Mouse (Mus musculus): ENCODE results near the gene Emp1.

The Emp1 gene

GRCm38 (mm10) chr6:135364041-135364745 lies 1.8 kb downstream of the Emp1 start:
- peak; percentile 50 for DNase-seq

DNA sequence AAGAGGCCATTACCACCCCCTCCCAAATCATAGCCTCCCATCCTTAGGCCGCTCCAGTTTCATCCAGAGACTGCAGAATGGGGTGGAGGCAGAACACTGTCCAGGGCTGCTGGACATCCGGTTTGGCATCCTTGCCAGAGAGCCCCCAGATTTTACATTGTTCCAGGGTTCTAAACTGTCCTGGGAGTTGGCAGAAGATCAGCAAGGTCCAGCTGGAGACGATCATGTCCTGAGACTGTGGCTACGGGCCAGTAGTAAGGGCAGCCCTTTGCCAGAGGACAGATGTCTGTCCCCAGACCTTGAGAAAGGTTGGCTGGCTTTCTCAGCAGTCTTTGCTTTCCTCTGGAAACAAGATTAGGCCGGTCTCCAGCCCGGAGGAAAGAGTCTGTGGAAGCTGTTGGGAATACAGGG lies 2.6 kb downstream of the Emp1 start:
- no peak for DNase-seq

DNA sequence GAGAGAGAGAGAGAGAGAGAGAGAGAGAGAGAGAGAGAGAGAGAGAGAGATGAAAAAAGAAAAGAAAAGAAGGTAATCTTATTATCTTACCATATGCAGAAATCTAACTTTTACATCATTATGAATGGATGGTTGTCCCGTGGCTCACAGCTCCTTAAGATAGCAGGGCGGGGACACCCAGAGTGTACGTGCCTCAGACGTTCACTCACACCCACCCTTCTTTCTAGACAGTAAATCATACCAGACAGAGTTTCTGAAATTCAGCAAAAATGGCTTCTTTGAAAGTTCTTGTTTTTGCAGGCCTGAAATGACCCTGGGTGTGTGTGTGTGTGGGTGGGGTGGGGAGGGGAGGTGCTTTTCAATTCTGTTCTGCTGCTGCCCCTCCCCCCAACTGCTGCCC lies 3.3 kb downstream of the Emp1 start:
- DNase-seq, result no peak

- no peak for DNase-seq
These were observed 5.9 kb downstream of the Emp1 start for GRCm38 (mm10) chr6:135368230-135368629.

- peak; percentile 64 for DNase-seq
These were observed 7.2 kb downstream of the Emp1 start for GRCm38 (mm10) chr6:135369551-135369968.

DNA sequence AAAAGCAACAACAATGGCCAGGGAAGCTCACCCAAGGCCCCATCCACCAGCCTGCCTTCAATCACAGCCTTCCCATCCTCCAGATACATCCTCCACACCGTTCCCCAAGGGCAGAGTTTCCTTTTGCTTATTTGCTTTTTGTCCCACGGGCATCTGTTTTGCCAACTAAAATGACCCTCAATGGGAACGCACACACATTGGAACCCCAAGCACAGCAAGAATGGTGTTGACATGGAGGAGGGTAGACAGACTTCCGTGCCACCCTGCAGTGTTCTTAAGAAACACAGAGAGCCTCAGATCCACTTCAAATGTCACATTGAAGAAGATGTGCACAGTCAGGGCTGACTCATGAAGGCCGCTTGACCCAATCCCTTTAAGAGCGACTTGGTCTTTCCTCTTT lies 8.6 kb downstream of the Emp1 start:
- DNase-seq, result no peak

- DNase-seq, result no peak
These were observed 11.0 kb downstream of the Emp1 start for GRCm38 (mm10) chr6:135373357-135373756.

DNA sequence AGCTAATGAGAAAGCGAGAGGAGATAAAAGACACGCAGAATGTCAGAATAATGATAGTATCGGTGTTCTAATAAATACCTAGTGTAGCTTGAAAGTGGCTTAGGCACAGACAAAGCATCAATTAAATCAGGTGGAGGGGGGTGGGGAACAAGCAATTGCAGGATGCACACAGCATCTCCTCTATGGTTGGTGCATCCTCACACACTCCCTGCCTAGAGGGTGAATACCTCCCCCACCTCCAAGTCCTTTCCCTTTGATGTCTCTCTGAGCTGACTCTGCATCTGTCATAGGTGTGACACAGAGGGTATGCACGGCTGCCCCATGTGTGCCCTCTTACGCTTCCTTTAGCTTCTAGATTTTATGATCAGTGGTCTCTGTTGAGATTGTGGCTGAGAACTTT lies 13.5 kb downstream of the Emp1 start:
- no peak for DNase-seq

DNA sequence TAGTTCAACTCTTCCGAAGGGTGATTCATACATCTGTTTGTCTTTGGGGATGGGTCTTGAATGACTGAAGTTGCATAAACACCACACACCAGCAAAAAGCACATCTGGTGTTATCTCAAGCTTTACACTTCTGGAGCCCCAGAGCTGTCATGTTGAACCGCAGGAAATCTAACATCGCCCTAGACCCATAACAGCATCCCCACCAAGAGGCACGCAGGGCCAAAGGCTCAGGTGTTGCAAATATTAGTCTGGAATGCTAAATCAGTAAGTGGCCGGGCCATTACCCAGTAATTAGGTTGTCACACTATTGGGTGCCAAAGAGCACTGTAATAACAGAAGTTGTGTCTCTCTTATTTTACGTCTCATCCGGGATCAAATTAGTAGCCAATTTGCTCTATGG lies 13.9 kb downstream of the Emp1 start:
- DNase-seq, result no peak

DNA sequence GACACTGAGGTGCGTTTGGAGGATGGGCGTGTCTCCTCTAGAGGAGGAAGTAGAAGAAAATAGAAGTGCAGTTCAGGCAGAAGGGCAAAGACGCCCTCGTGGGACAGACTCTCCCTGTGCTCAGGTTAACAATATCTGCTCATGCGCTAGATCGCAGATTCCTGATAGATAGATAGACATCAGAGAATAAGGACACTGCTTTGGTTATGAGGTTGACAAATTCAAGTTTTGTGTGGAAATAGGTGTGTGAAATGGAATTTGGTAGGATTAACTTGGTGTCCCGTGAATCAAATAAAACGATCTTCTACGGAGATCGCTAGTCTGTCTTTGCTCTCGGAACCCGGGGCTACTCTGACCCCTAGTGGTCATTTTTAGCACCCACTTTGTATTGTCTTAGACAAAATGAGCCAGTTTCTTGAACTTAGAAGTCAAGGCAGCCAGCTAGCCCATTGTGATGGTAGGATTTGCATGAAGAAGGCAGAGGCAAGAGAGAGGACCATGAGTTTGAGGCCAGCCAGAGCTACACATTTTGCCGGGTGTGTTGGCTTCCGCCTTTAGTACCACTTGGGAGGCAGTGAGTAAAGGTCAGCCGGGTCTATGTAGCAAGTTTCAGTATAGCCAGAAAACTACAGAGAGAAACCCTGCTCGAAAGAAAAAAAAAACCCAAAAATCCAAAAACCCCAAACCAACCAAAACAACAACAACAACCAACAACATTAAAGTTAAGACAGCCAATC lies 15.4 kb downstream of the Emp1 start:
- peak; percentile 73 for DNase-seq

DNA sequence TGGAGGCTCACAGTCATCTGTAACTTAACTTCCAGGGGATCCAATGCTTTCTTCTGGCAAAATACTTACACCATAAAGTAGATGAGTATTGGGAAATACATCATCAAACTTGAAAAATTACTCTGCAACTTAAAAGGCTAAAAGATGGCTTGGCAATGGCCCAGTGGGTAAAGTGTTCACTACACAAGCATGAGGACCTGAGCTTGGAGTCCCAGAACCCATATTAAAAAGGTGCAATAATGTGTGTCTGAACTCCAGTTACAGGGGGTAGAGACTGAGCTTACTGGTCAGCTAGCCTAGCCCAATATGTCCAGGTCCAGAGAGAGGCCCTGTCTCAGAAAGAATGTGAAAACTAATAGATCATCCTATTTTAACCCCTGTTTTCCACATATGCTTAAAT lies 21.6 kb downstream of the Emp1 start:
- no peak for DNase-seq

- DNase-seq, result no peak
These were observed 23.6 kb downstream of the Emp1 start for GRCm38 (mm10) chr6:135385738-135386459.

- no peak for DNase-seq
These were observed 25.3 kb downstream of the Emp1 start for GRCm38 (mm10) chr6:135387653-135388052.

DNA sequence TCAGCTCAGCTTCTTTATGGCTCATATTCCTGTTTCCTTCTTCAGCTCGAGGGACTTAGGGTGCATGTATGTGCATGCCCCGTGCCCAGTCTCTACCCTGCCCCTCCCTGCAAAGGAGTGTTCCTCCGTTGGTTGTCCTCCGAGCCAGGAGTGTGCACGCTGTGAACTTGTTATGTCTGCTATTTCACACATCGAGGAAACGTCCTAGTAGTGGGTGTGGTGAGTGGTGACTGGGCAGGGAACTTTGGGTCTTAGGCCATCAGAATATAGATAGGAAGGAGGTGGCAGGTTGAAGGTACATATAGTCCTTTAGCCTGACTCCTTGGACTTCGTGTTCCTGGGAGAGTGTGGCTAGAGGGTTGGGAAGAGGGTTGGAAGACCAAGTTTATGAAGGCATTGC lies 26.4 kb downstream of the Emp1 start:
- no peak for DNase-seq

- DNase-seq, result no peak
These were observed 28.1 kb downstream of the Emp1 start for GRCm38 (mm10) chr6:135390398-135390797.

GRCm38 (mm10) chr6:135395375-135395774 lies 33.0 kb downstream of the Emp1 start:
- DNase-seq, result no peak

- DNase-seq, result peak; percentile 52
These were observed 34.7 kb downstream of the Emp1 start for GRCm38 (mm10) chr6:135397089-135397488.

GRCm38 (mm10) chr6:135397788-135398187 lies 35.4 kb downstream of the Emp1 start:
- no peak for DNase-seq

DNA sequence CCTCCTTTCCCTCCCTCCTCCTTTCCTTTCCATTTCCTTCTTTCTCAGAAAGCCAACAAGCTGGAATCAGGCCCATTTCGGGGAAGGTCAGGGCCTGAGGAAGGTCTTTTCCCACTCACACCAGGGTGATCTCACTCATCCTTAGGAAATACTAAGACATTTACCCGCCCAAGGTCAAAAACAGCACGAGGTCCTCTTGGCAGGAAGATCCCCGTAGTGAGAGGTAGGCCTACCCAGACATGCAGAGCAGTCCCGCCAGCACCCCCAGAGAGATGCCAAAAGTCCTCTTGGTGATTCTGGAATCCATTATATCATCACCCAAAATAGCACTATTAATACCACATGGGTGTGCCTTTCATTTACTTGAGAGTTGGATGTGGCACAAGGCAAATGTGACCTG lies 36.5 kb downstream of the Emp1 start:
- DNase-seq, result no peak

DNA sequence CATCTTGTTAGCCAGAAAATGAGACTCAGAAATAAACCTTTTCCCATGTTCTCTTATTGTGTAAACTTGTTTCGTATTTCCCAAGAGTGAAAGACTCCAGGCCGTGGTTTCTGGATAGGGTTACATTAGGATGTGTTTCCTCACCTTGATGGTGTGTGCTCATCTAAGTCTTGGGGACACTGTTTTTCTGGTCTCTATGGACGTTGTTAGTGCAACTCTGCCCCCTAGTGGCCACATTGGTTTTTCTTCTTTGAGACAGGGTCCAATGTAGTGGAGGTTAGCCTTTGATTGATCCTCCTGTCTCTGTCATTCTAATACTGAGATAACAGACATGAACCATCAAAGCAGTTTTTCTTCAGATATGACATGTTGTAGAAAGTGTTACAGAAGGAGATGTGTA lies 38.0 kb downstream of the Emp1 start:
- peak; percentile 85 for DNase-seq

DNA sequence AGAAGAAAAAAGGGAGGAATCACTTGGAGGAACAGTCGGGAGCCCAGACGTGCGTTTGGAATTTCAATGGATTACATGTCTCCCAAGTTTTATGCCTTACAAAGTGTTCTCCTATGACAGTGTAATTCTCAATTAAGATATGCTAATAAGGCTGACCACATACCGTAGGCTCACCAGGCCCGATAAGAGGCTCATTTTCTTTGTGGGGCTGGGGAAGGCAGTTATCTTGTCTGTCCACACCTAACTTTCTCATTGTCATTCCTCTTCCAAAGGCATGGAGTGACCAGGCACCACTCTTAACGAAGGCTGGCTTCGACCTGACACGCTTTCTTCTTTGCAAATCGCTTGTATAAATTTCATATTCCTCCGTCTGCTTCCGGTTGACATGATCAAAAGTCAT lies 42.7 kb downstream of the Emp1 start:
- no peak for DNase-seq

GRCm38 (mm10) chr6:135407323-135407722 lies 45.0 kb downstream of the Emp1 start:
- DNase-seq, result no peak

GRCm38 (mm10) chr6:135411712-135412319 lies 49.5 kb downstream of the Emp1 start:
- no peak for DNase-seq

- no peak for DNase-seq
These were observed 50.3 kb downstream of the Emp1 start for GRCm38 (mm10) chr6:135412649-135413048.

Measured in thymus, postnatal 4 days (tissue).